Mouse (Mus musculus) thymus, adult 2 months (tissue): ENCODE measurements around the gene Msi2. TPM values are rescaled to one million over a fixed set of nuclear protein-coding genes. Genes with fewer than 3 reads are reported as not detected.
A peak's percentile ranks its signal among the peaks of the same experiment; 100 is the strongest.

Experiments used
- DNase-seq: peaks from one replicate; pipeline ENCODE4 v3.0.0; 2021
- H3K27ac ChIP-seq: fragments of 200-500 bp; 2 replicates; pipeline ENCODE4 v1.5.1; 2012; ENCODE audit warnings: low read length, control low read depth; ENCODE audit not compliant: control insufficient read depth, insufficient read depth
- H3K27me3 ChIP-seq: fragments of 200-500 bp; 2 replicates; pipeline ENCODE4 v1.6.1; 2012; ENCODE audit warnings: mild to moderate bottlenecking, low read length, moderate library complexity, mixed read lengths; ENCODE audit not compliant: control insufficient read depth, insufficient read depth
- H3K36me3 ChIP-seq: fragments of 200-500 bp; 2 replicates; pipeline ENCODE4 v1.6.1; 2012; ENCODE audit warnings: mild to moderate bottlenecking, low read length, moderate library complexity; ENCODE audit not compliant: control insufficient read depth, insufficient read depth
- H3K4me1 ChIP-seq: fragments of 200-500 bp; replicated peaks from 2 replicates; pipeline ENCODE4 v1.6.1; 2012; ENCODE audit warnings: low read length; ENCODE audit not compliant: control insufficient read depth, insufficient read depth
- H3K4me3 ChIP-seq: fragments of 200-500 bp; 2 replicates; pipeline ENCODE4 v1.5.1; 2012; ENCODE audit warnings: mild to moderate bottlenecking, low read length, control low read depth, moderate library complexity; ENCODE audit not compliant: control insufficient read depth, insufficient read depth
- CTCF ChIP-seq: fragments of 200-500 bp; IDR thresholded peaks from 2 replicates; pipeline ENCODE4 v1.5.1; 2012; ENCODE audit warnings: mild to moderate bottlenecking, control low read depth, low read length, moderate library complexity, borderline replicate concordance; ENCODE audit not compliant: control insufficient read depth, poor library complexity, insufficient read depth; ENCODE audit errors: extremely low read depth
- POLR2A ChIP-seq: fragments of 200-500 bp; IDR thresholded peaks from 2 replicates; pipeline ENCODE4 v1.6.1; 2012; ENCODE audit warnings: mild to moderate bottlenecking, low read length, control low read depth, moderate library complexity; ENCODE audit not compliant: control insufficient read depth, poor library complexity, insufficient read depth; ENCODE audit errors: extremely low read depth
- WGBS: fragments of 180-500 bp; shearing (Covaris S2); methylation state at CpG from one replicate; pipeline ENCODE4 v1.1.7; 2018; 5-methylcytosine and 5-hydroxymethylcytosine counted together
- polyA plus RNA-seq: library from polyadenylated mRNA; depleted of rRNA; stranded (reverse); fragments of >200 nt; gene quantifications from 2 replicates; pipeline ENCODE4 v1.2.3, GENCODE M21; 2012

Gene Msi2
- polyA plus RNA-seq, 1 experiment = 51.3 TPM

- TF ChIP-seq POLR2A (no peak), CTCF (no peak)
- Histone ChIP-seq H3K27ac (no peak overlapping the region), H3K4me3 (no peak overlapping the region), H3K36me3 (peaks cover 3% of the 10 kb centered on the region; the same call in 1 of the 2 replicates), H3K4me1 (no peaks in the 10 kb centered on the region), H3K27me3 (no peaks in the 10 kb centered on the region)
- DNase-seq = no peak
- 94% methylated on average over 7 of the region's 7 CpGs for WGBS
These were observed 73.6 kb downstream of the Msi2 start for GRCm38 (mm10) chr11:88644719-88645118.

GRCm38 (mm10) chr11:88639862-88640261 lies 78.5 kb downstream of the Msi2 start:
- TF ChIP-seq POLR2A (no peak), CTCF (peak; percentile 13; the same call in 1 of the 2 replicates)

GRCm38 (mm10) chr11:88638936-88639542 lies 79.3 kb downstream of the Msi2 start:
- 97% methylated on average over 6 of the region's 6 CpGs for WGBS
- H3K27me3 ChIP-seq = no peaks in the 10 kb centered on the region
- TF ChIP-seq CTCF (no peak), POLR2A (no peak)
- no peaks in the 10 kb centered on the region for H3K4me1 ChIP-seq
- H3K27ac ChIP-seq = no peak overlapping the region
- H3K4me3 ChIP-seq = no peak overlapping the region
- no peaks in the 10 kb centered on the region for H3K36me3 ChIP-seq
- no peak for DNase-seq

More at GRCm38 (mm10) chr11:88639862-88640261, 78.5 kb downstream of the Msi2 start:
- WGBS = 91% methylated on average over 4 of the region's 4 CpGs
- no peaks in the 10 kb centered on the region for H3K4me1 ChIP-seq
- no peak overlapping the region for H3K27ac ChIP-seq
- H3K27me3 ChIP-seq = no peaks in the 10 kb centered on the region
- no peak overlapping the region for H3K4me3 ChIP-seq
- no peaks in the 10 kb centered on the region for H3K36me3 ChIP-seq
- DNase-seq = no peak

GRCm38 (mm10) chr11:88638254-88638653 lies 80.1 kb downstream of the Msi2 start:
- 32% methylated on average over 2 of the region's 2 CpGs for WGBS
- Histone ChIP-seq H3K36me3 (no peaks in the 10 kb centered on the region), H3K27ac (no peak overlapping the region), H3K4me1 (no peaks in the 10 kb centered on the region), H3K4me3 (no peak overlapping the region), H3K27me3 (no peaks in the 10 kb centered on the region)
- TF ChIP-seq CTCF = no peak
- TF ChIP-seq POLR2A = no peak
- DNase-seq = no peak

- WGBS = 94% methylated on average over 6 of the region's 6 CpGs
- no peak overlapping the region for H3K27ac ChIP-seq
- no peaks in the 10 kb centered on the region for H3K36me3 ChIP-seq
- H3K4me1 ChIP-seq = peaks cover 6% of the 10 kb centered on the region
- DNase-seq = no peak
- TF ChIP-seq CTCF (no peak), POLR2A (no peak)
- no peak overlapping the region for H3K4me3 ChIP-seq
- no peaks in the 10 kb centered on the region for H3K27me3 ChIP-seq
These were observed 81.4 kb downstream of the Msi2 start for GRCm38 (mm10) chr11:88636934-88637333.

- 89% methylated on average over 5 of the region's 5 CpGs for WGBS
- Histone ChIP-seq H3K4me3 (no peak overlapping the region), H3K4me1 (peaks cover 10% of the 10 kb centered on the region), H3K27ac (no peak overlapping the region), H3K36me3 (no peaks in the 10 kb centered on the region), H3K27me3 (no peaks in the 10 kb centered on the region)
- no peak for DNase-seq
- TF ChIP-seq CTCF = no peak
- no peak for TF ChIP-seq POLR2A
These were observed 82.0 kb downstream of the Msi2 start for GRCm38 (mm10) chr11:88636319-88636718.
